Mouse (Mus musculus): Measurements from ENCODE around the gene Rbfox2. TPM values are rescaled to one million over a fixed set of nuclear protein-coding genes. Genes with fewer than 3 reads are reported as not detected.

Rbfox2 gene
- polyA plus RNA-seq, 1 experiment from 2014 or later, result 78.4 TPM

- no peaks in the 10 kb centered on the region for H3K27me3 ChIP-seq
Measured at GRCm38 (mm10) chr15:77142787-77143186, 164.0 kb downstream of the Rbfox2 start.

GRCm38 (mm10) chr15:77142352-77142751, 164.5 kb downstream of the Rbfox2 start:
- H3K36me3 ChIP-seq, result peaks cover 14% of the 10 kb centered on the region; the same call in 1 of the 2 replicates
- H3K9ac ChIP-seq (replicated peaks), result no peak overlapping the region
- peaks cover 30% of the 10 kb centered on the region; the same call in 1 of the 2 replicates for H3K4me1 ChIP-seq (replicated peaks)
- H3K4me2 ChIP-seq, result no peak overlapping the region
- H3K9me3 ChIP-seq, result no peaks in the 10 kb centered on the region
- no peak overlapping the region for H3K4me3 ChIP-seq (replicated peaks)
- no peaks in the 10 kb centered on the region for H3K27me3 ChIP-seq
- 61% methylated on average over 6 of the region's 6 CpGs for WGBS
- no peak overlapping the region for H3K27ac ChIP-seq
- ATAC-seq (ENCODE audit: insufficient number of reproducible peaks, insufficient read depth, low FRiP score, low TSS enrichment, low read depth), result no peak

More at GRCm38 (mm10) chr15:77142787-77143186, 164.0 kb downstream of the Rbfox2 start:
- peaks cover 14% of the 10 kb centered on the region; the same call in 1 of the 2 replicates for H3K36me3 ChIP-seq
- no peaks in the 10 kb centered on the region for H3K9me3 ChIP-seq
- H3K27ac ChIP-seq, result no peak overlapping the region
- no peak for ATAC-seq (ENCODE audit: insufficient number of reproducible peaks, insufficient read depth, low FRiP score, low TSS enrichment, low read depth)
- H3K4me3 ChIP-seq (replicated peaks), result no peak overlapping the region
- H3K4me2 ChIP-seq, result no peak overlapping the region
- WGBS, result 92% methylated on average over 5 of the region's 5 CpGs
- peaks cover 30% of the 10 kb centered on the region; the same call in 1 of the 2 replicates for H3K4me1 ChIP-seq (replicated peaks)
- no peak overlapping the region for H3K9ac ChIP-seq (replicated peaks)

- Histone ChIP-seq H3K4me3 (replicated peaks) (no peak overlapping the region), H3K27me3 (no peaks in the 10 kb centered on the region), H3K4me2 (no peak overlapping the region), H3K27ac (no peak overlapping the region), H3K9ac (replicated peaks) (no peak overlapping the region), H3K36me3 (peaks cover 14% of the 10 kb centered on the region; the same call in 1 of the 2 replicates), H3K9me3 (no peaks in the 10 kb centered on the region), H3K4me1 (replicated peaks) (peaks cover 25% of the 10 kb centered on the region; the same call in 1 of the 2 replicates)
- WGBS, result 68% methylated on average over 4 of the region's 4 CpGs
- ATAC-seq (ENCODE audit: insufficient number of reproducible peaks, insufficient read depth, low FRiP score, low TSS enrichment, low read depth), result no peak
Measured at GRCm38 (mm10) chr15:77141711-77142110, 165.1 kb downstream of the Rbfox2 start.

GRCm38 (mm10) chr15:77138282-77138681, 168.5 kb downstream of the Rbfox2 start:
- 87% methylated on average over 5 of the region's 5 CpGs for WGBS

GRCm38 (mm10) chr15:77134483-77134882, 172.3 kb downstream of the Rbfox2 start:
- H3K4me2 ChIP-seq, result no peak overlapping the region
- WGBS, result over 99% methylated on average over 10 of the region's 10 CpGs
- H3K9ac ChIP-seq (replicated peaks), result no peak overlapping the region
- no peaks in the 10 kb centered on the region for H3K27me3 ChIP-seq
- no peak overlapping the region for H3K27ac ChIP-seq
- H3K4me1 ChIP-seq (replicated peaks), result no peaks in the 10 kb centered on the region
- no peak for ATAC-seq (ENCODE audit: insufficient number of reproducible peaks, insufficient read depth, low FRiP score, low TSS enrichment, low read depth)
- H3K36me3 ChIP-seq, result peaks cover 52% of the 10 kb centered on the region
- H3K9me3 ChIP-seq, result peaks cover 5% of the 10 kb centered on the region; the same call in 1 of the 2 replicates
- H3K4me3 ChIP-seq (replicated peaks), result no peak overlapping the region

More at GRCm38 (mm10) chr15:77138282-77138681, 168.5 kb downstream of the Rbfox2 start:
- no peak overlapping the region for H3K4me3 ChIP-seq (replicated peaks)
- no peak for ATAC-seq (ENCODE audit: insufficient number of reproducible peaks, insufficient read depth, low FRiP score, low TSS enrichment, low read depth)
- no peaks in the 10 kb centered on the region for H3K27me3 ChIP-seq
- H3K9ac ChIP-seq (replicated peaks), result no peak overlapping the region
- no peak overlapping the region for H3K27ac ChIP-seq
- H3K4me1 ChIP-seq (replicated peaks), result 0 out of 2 replicates have a peak, but pooled peaks cover 12% of the 10 kb centered on the region
- no peak overlapping the region for H3K4me2 ChIP-seq
- peaks cover 5% of the 10 kb centered on the region; the same call in 1 of the 2 replicates for H3K9me3 ChIP-seq
- H3K36me3 ChIP-seq, result peaks cover 31% of the 10 kb centered on the region

- ATAC-seq (ENCODE audit: insufficient number of reproducible peaks, insufficient read depth, low FRiP score, low TSS enrichment, low read depth), result no peak
- 81% methylated on average over 8 of the region's 8 CpGs for WGBS
Measured at GRCm38 (mm10) chr15:77129154-77129553, 177.7 kb downstream of the Rbfox2 start.

GRCm38 (mm10) chr15:77127737-77128136, 179.1 kb downstream of the Rbfox2 start:
- Histone ChIP-seq H3K9me3 (no peaks in the 10 kb centered on the region), H3K4me2 (no peak overlapping the region), H3K4me3 (replicated peaks) (no peak overlapping the region), H3K4me1 (replicated peaks) (no peaks in the 10 kb centered on the region; the same call in 1 of the 2 replicates), H3K9ac (replicated peaks) (no peak overlapping the region), H3K27ac (no peak overlapping the region), H3K36me3 (peaks cover 65% of the 10 kb centered on the region), H3K27me3 (no peaks in the 10 kb centered on the region)
- 64% methylated on average over 2 of the region's 2 CpGs for WGBS
- ATAC-seq (ENCODE audit: insufficient number of reproducible peaks, insufficient read depth, low FRiP score, low TSS enrichment, low read depth), result no peak

More at GRCm38 (mm10) chr15:77129154-77129553, 177.7 kb downstream of the Rbfox2 start:
- Histone ChIP-seq H3K9me3 (no peaks in the 10 kb centered on the region), H3K27ac (no peak overlapping the region), H3K4me2 (no peak overlapping the region), H3K27me3 (no peaks in the 10 kb centered on the region), H3K4me1 (replicated peaks) (no peaks in the 10 kb centered on the region; the same call in 1 of the 2 replicates), H3K36me3 (peaks cover 70% of the 10 kb centered on the region), H3K4me3 (replicated peaks) (no peak overlapping the region), H3K9ac (replicated peaks) (no peak overlapping the region)

- Histone ChIP-seq H3K36me3 (peaks cover 55% of the 10 kb centered on the region), H3K4me1 (replicated peaks) (no peaks in the 10 kb centered on the region; the same call in 1 of the 2 replicates), H3K27me3 (no peaks in the 10 kb centered on the region), H3K9me3 (no peaks in the 10 kb centered on the region), H3K27ac (no peak overlapping the region), H3K4me3 (replicated peaks) (no peak overlapping the region), H3K9ac (replicated peaks) (no peak overlapping the region), H3K4me2 (no peak overlapping the region)
- no peak for ATAC-seq (ENCODE audit: insufficient number of reproducible peaks, insufficient read depth, low FRiP score, low TSS enrichment, low read depth)
- 93% methylated on average over 3 of the region's 3 CpGs for WGBS
Measured at GRCm38 (mm10) chr15:77126674-77127073, 180.1 kb downstream of the Rbfox2 start.

- H3K27ac ChIP-seq, result no peak overlapping the region
- 93% methylated on average over 4 of the region's 4 CpGs for WGBS
- ATAC-seq (ENCODE audit: insufficient number of reproducible peaks, insufficient read depth, low FRiP score, low TSS enrichment, low read depth), result no peak
- H3K4me2 ChIP-seq, result no peak overlapping the region
- H3K27me3 ChIP-seq, result no peaks in the 10 kb centered on the region
- no peak overlapping the region for H3K9ac ChIP-seq (replicated peaks)
- peaks cover 45% of the 10 kb centered on the region for H3K36me3 ChIP-seq
- no peaks in the 10 kb centered on the region; the same call in 1 of the 2 replicates for H3K4me1 ChIP-seq (replicated peaks)
- H3K4me3 ChIP-seq (replicated peaks), result no peak overlapping the region
- no peaks in the 10 kb centered on the region for H3K9me3 ChIP-seq
Measured at GRCm38 (mm10) chr15:77124372-77125117, 182.3 kb downstream of the Rbfox2 start.

GRCm38 (mm10) chr15:77122824-77123223, 184.0 kb downstream of the Rbfox2 start:
- 69% methylated on average over 2 of the region's 2 CpGs for WGBS
- Histone ChIP-seq H3K27me3 (no peaks in the 10 kb centered on the region), H3K4me3 (replicated peaks) (no peak overlapping the region), H3K4me2 (no peak overlapping the region), H3K36me3 (peaks cover 35% of the 10 kb centered on the region), H3K4me1 (replicated peaks) (no peaks in the 10 kb centered on the region), H3K9me3 (no peaks in the 10 kb centered on the region), H3K27ac (no peak overlapping the region), H3K9ac (replicated peaks) (no peak overlapping the region)
- ATAC-seq (ENCODE audit: insufficient number of reproducible peaks, insufficient read depth, low FRiP score, low TSS enrichment, low read depth), result no peak

GRCm38 (mm10) chr15:77122208-77122607, 184.6 kb downstream of the Rbfox2 start:
- Histone ChIP-seq H3K4me1 (replicated peaks) (no peaks in the 10 kb centered on the region), H3K4me3 (replicated peaks) (no peak overlapping the region), H3K4me2 (no peak overlapping the region), H3K27me3 (no peaks in the 10 kb centered on the region), H3K9me3 (no peaks in the 10 kb centered on the region), H3K27ac (no peak overlapping the region), H3K9ac (replicated peaks) (no peak overlapping the region), H3K36me3 (peaks cover 30% of the 10 kb centered on the region)
- 78% methylated on average over 6 of the region's 6 CpGs for WGBS
- ATAC-seq (ENCODE audit: insufficient number of reproducible peaks, insufficient read depth, low FRiP score, low TSS enrichment, low read depth), result no peak
